9 mouse cellular contexts compared by ENCODE assay signal in the genomic region with DNA sequence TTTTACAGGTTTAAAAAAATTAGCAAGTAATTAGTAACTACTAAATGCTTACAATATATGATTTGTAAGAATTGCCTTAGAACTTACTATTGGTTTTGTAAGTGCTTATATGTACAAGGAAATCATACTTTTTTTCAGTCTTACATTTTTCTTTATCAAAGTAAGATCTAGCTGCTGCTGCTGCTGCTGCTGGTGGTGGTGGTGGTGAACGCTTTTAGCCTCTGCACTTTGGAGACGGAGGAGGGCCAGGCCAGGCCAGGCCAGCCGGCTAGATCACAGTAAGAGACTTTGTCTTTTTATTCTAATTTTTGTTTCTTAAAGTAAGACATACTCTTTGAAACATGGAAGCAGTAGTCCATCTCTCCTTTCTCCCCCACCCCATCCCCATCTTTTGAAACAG. TPM values are rescaled to one million over a fixed set of nuclear protein-coding genes. Genes with fewer than 3 reads are reported as not detected.
DNase-seq lines count a peak whose midpoint lies in the region; ATAC-seq and TF ChIP-seq lines count a peak whose summit lies in the region.
"Had no signal": no experiment of that assay in that cellular context is flagged by ENCODE, and none has a peak within 500 bp of the region (broad histone marks: within the 10 kb centered on the region; RNA-seq: fewer than 3 reads in every experiment).

No protein-coding gene starts in this region.

- no peak for ATAC-seq in hindbrain, embryonic 12.5 days (ENCODE audit: low FRiP score)
- ATAC-seq in forebrain, postnatal 0 days = no peak
- no peak for ATAC-seq in midbrain, embryonic 14.5 days (ENCODE audit: low FRiP score, low TSS enrichment)

- peak overlapping the region; percentile 98 for H3K4me3 ChIP-seq in hindbrain, embryonic 10.5 days
- H3K4me3 ChIP-seq in hindbrain, embryonic 12.5 days = no peak overlapping the region
- no peak overlapping the region for H3K4me3 ChIP-seq in forebrain, postnatal 0 days (ENCODE audit: low read depth, low read length)
- no peak overlapping the region for H3K4me3 ChIP-seq in midbrain, embryonic 14.5 days (replicated peaks; ENCODE audit: low read depth, low read length)

- H3K9me3 ChIP-seq in hindbrain, embryonic 10.5 days = no peaks in the 10 kb centered on the region
- H3K9me3 ChIP-seq in hindbrain, embryonic 12.5 days (replicated peaks) = no peaks in the 10 kb centered on the region
- no peaks in the 10 kb centered on the region for H3K9me3 ChIP-seq in forebrain, postnatal 0 days (ENCODE audit: low read length)
- H3K9me3 ChIP-seq in midbrain, embryonic 14.5 days (ENCODE audit: control insufficient read depth, low read length) = no peaks in the 10 kb centered on the region

- TF ChIP-seq CTCF in forebrain, postnatal 0 days (IDR thresholded peaks at IDR 0.05; ENCODE audit: low read depth) = no peak

- no peak overlapping the region for H3K4me2 ChIP-seq in hindbrain, embryonic 12.5 days (replicated peaks)
- 0 out of 2 replicates have a peak overlapping the region, but pooled peaks have one; percentile 29 for H3K4me2 ChIP-seq in forebrain, postnatal 0 days (ENCODE audit: low read depth)
- H3K4me2 ChIP-seq in midbrain, embryonic 14.5 days (ENCODE audit: low read length) = peak overlapping the region; percentile 42; the same call in 1 of the 2 replicates

- H3K9ac ChIP-seq in hindbrain, embryonic 12.5 days = no peak overlapping the region
- no peak overlapping the region for H3K9ac ChIP-seq in forebrain, postnatal 0 days
- no peak overlapping the region for H3K9ac ChIP-seq in midbrain, embryonic 14.5 days (replicated peaks; ENCODE audit: low read length)

- whole genome bisulfite sequencing in hindbrain, embryonic 10.5 days = 71% methylated on average over 3 of the region's 3 CpGs
- 46% methylated on average over 3 of the region's 3 CpGs for WGBS in hindbrain, embryonic 12.5 days
- WGBS in forebrain, postnatal 0 days = 66% methylated on average over 3 of the region's 3 CpGs
- whole genome bisulfite sequencing in midbrain, embryonic 14.5 days = 61% methylated on average over 3 of the region's 3 CpGs

- H3K27me3 ChIP-seq in hindbrain, embryonic 10.5 days (ENCODE audit: insufficient read depth, poor library complexity, severe bottlenecking) = no peaks in the 10 kb centered on the region
- no peaks in the 10 kb centered on the region for H3K27me3 ChIP-seq in hindbrain, embryonic 12.5 days
- H3K27me3 ChIP-seq in forebrain, postnatal 0 days (ENCODE audit: insufficient read depth, low read length) = no peaks in the 10 kb centered on the region
- H3K27me3 ChIP-seq in midbrain, embryonic 14.5 days (ENCODE audit: control insufficient read depth, insufficient read depth, low read length) = no peaks in the 10 kb centered on the region

- peaks cover 24% of the 10 kb centered on the region for H3K4me1 ChIP-seq in hindbrain, embryonic 10.5 days (replicated peaks)
- H3K4me1 ChIP-seq in hindbrain, embryonic 12.5 days = peaks cover 15% of the 10 kb centered on the region
- no peaks in the 10 kb centered on the region for H3K4me1 ChIP-seq in forebrain, postnatal 0 days (ENCODE audit: insufficient read depth)
- peaks cover 13% of the 10 kb centered on the region; the same call in 1 of the 2 replicates for H3K4me1 ChIP-seq in midbrain, embryonic 14.5 days (ENCODE audit: control insufficient read depth, insufficient read depth, low read length)

- DNase-seq in hindbrain, embryonic 10.5 days (ENCODE audit: low spot score) = no peak
- DNase-seq in MN1 (ENCODE audit: low spot score) = peak; percentile 10
- DNase-seq in forebrain, postnatal 0 days = no peak
- DNase-seq in midbrain, embryonic 14.5 days = no peak
- no peak for DNase-seq in thymus, postnatal 10 days (ENCODE audit: low spot score in 2 of 2)
- no peak for DNase-seq in urinary bladder, postnatal 10 days (ENCODE audit: low spot score)
- no peak for DNase-seq in thymus, postnatal 4 days
- DNase-seq: kidney, postnatal 36 days had no signal

- H3K36me3 ChIP-seq in hindbrain, embryonic 10.5 days = peaks cover 17% of the 10 kb centered on the region
- no peaks in the 10 kb centered on the region for H3K36me3 ChIP-seq in hindbrain, embryonic 12.5 days
- H3K36me3 ChIP-seq in forebrain, postnatal 0 days (ENCODE audit: insufficient read depth) = no peaks in the 10 kb centered on the region
- 0 out of 2 replicates have a peak, but pooled peaks cover 2% of the 10 kb centered on the region for H3K36me3 ChIP-seq in midbrain, embryonic 14.5 days (ENCODE audit: control insufficient read depth, insufficient read depth, low read length)

- H3K27ac ChIP-seq in hindbrain, embryonic 10.5 days = no peak overlapping the region
- no peak overlapping the region for H3K27ac ChIP-seq in hindbrain, embryonic 12.5 days
- H3K27ac ChIP-seq in forebrain, postnatal 0 days (ENCODE audit: low read depth, low read length) = no peak overlapping the region
- no peak overlapping the region for H3K27ac ChIP-seq in midbrain, embryonic 14.5 days (replicated peaks; ENCODE audit: low read depth, low read length)

RNA-seq across cellular contexts. Expression of gene Cab39, which starts 2.0 kb away (rescaled TPM):
- polyA plus RNA-seq in hindbrain, embryonic 10.5 days (2016; fragmentation: Nextera tagmentation; extraction: Ambion mirVana) = 41.7 and 43.1 TPM in 2 replicates
- 75.3 and 80.6 TPM in 2 replicates for polyA plus RNA-seq in hindbrain, embryonic 12.5 days (2016; fragmentation: Nextera tagmentation; extraction: Ambion mirVana)
- 191 and 216 TPM in 2 replicates for total RNA-seq in forebrain, postnatal 0 days (2014; rRNA removed)
- polyA plus RNA-seq in forebrain, postnatal 0 days (2015; fragmentation: Nextera tagmentation; extraction: Ambion mirVana) = 41.1 and 46.1 TPM in 2 replicates
- polyA plus RNA-seq in midbrain, embryonic 14.5 days (2014; fragmentation: Nextera tagmentation; extraction: Ambion mirVana) = 74.8 and 94.5 TPM in 2 replicates

RNA-seq across cellular contexts. Expression of gene A630001G21Rik, which starts 16.8 kb away (rescaled TPM):
- polyA plus RNA-seq in hindbrain, embryonic 10.5 days (2016; fragmentation: Nextera tagmentation; extraction: Ambion mirVana) = 1.3 and 1.4 TPM in 2 replicates
- 1.2 and 1.5 TPM in 2 replicates for polyA plus RNA-seq in hindbrain, embryonic 12.5 days (2016; fragmentation: Nextera tagmentation; extraction: Ambion mirVana)
- 0.46 and 2.0 TPM in 2 replicates for total RNA-seq in forebrain, postnatal 0 days (2014; rRNA removed)
- 0.19 and 0.25 TPM in 2 replicates for polyA plus RNA-seq in forebrain, postnatal 0 days (2015; fragmentation: Nextera tagmentation; extraction: Ambion mirVana)
- 0.59 and 0.80 TPM in 2 replicates for polyA plus RNA-seq in midbrain, embryonic 14.5 days (2014; fragmentation: Nextera tagmentation; extraction: Ambion mirVana)
